Mouse (Mus musculus) ES-E14 (cell line): ENCODE results near the gene Prpf40a.

Source experiments
- CHD2 ChIP-seq: IDR thresholded peaks from 2 replicates; pipeline ENCODE4 v1.6.1; 2014; ENCODE audit warnings: mild to moderate bottlenecking, low read depth, low read length, inconsistent platforms
- HCFC1 ChIP-seq: IDR thresholded peaks from 2 replicates; pipeline ENCODE4 v1.6.1; 2012; ENCODE audit warnings: low read length, inconsistent platforms, borderline replicate concordance; ENCODE audit not compliant: insufficient read depth
- MAFK ChIP-seq: IDR thresholded peaks from 2 replicates; pipeline ENCODE4 v1.6.1; 2014; ENCODE audit warnings: mild to moderate bottlenecking, low read depth, low read length, inconsistent platforms; ENCODE audit not compliant: insufficient read depth
- ZC3H11A ChIP-seq: IDR thresholded peaks from 2 replicates; pipeline ENCODE4 v1.6.1; 2012; ENCODE audit warnings: low read depth, mild to moderate bottlenecking, inconsistent platforms, low read length, borderline replicate concordance
- ZNF384 ChIP-seq: IDR thresholded peaks from 2 replicates; pipeline ENCODE4 v1.6.1; 2012; ENCODE audit warnings: low read depth, low read length, inconsistent platforms

DNA sequence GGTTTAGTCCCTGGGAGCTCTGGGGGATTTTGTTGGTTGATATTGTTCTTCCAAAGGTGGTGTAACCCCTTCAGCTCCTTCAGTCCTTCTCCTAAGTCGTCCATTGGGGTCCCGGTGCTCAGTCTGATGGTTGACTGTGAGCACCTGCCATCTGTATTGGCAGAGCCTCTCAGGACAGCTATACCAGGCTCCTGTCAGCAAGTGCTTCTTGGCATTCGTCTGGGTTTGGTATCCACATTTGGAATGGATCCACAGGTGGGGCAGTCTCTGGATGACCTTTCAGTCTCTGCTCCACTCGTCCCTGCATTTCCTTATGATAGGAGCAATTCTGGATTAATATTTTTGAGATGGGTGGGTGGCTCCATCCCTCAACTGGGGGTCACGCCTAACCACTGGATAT lies 31.2 kb upstream of the Prpf40a start:
- TF ChIP-seq ZC3H11A (no peak), ZNF384 (no peak), MAFK (no peak), CHD2 (no peak), HCFC1 (no peak)
